Mouse (Mus musculus) WW6 (cell line): ENCODE data around the gene Edil3.

Source experiments
- DNase-seq: peaks from one replicate; pipeline ENCODE4 v3.0.0-alpha.2; 2013; ENCODE audit warnings: low read depth, low spot score

The Edil3 gene

DNA sequence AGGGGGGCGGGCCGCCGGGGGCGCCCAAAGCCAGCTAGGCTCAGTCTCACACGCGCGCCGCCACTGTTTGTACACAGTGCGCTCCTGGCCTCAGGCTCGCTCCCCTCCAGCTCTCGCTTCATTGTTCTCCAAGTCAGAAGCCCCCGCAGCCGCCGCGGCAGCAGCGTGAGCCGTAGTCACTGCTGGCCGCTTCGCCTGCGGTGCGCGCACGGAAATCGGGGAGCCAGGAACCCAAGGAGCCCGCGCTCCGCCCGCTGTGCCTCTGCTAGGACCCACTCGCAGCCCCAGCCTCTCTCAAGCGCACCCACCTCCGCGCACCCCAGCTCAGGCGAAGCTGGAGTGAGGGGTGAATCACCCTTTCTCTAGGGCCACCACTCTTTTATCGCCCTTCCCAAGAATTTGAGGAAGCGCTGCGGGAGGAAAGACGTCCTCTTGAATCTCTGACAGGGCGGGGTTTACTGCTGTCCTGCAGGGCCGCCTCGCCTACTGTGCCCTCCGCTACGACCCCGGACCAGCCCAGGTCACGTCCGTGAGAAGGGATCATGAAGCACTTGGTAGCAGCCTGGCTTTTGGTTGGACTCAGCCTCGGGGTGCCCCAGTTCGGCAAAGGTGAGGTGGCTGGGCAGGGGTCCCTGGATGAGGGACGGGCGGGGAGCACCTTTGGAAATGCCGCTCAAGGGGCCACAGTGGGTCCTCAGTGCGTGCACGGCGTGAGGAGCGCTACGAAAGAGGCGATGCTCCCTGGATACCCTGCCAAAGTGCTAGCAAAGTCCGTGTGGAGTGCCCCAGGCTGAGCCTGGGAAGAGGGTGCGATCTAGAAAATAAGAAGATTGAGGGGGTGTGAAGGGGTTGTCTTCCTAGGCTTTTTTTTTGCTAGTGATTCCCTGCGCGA is at the start of gene Edil3:
Gene Edil3 (plus strand): TSS at position 33 of the 892 bp plus-strand sequence.
- DNase-seq = no peak

DNA sequence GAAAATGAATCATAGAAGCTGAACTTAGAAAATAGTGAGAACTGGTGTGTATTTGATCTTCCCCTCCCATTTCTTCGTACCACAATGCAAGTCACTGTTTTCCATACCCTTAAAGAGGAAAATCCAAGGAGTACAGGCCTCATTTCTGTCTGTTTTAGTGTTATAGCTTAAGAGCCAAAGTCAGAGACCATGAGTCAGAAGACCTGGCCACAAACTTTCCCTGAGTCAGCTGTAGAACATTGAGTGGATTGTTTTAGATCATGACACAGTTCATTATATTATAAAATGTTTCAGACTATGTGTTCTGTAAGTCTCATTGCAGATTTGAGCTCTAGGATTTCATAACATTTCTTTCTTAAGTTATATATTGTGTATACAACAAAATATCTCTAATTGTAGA is 22.1 kb upstream of the Edil3 start:
- DNase-seq = no peak

DNA sequence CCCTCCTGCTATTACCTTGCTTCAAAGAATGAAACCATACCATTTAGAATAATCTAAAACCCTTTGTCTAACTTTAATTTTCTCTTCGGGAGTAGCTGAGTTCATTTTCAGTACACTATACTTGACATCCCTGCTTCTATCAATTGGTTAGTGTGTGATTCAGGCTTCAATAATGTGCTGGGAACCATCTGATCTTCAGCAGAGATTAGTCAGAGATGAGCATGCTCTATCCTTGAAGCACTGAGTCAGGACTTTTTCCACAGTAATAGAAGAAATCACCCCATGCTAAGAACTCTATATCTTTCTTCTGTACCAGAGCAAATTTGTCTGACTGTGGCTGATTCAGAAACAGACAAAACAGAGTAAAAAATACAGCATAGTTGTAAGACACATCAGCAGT is 20.3 kb upstream of the Edil3 start:
- DNase-seq = no peak

GRCm38 (mm10) chr13:88805838-88806237 is 15.4 kb upstream of the Edil3 start:
- no peak for DNase-seq

- no peak for DNase-seq
These were observed 15.0 kb upstream of the Edil3 start for GRCm38 (mm10) chr13:88806269-88806668.

DNA sequence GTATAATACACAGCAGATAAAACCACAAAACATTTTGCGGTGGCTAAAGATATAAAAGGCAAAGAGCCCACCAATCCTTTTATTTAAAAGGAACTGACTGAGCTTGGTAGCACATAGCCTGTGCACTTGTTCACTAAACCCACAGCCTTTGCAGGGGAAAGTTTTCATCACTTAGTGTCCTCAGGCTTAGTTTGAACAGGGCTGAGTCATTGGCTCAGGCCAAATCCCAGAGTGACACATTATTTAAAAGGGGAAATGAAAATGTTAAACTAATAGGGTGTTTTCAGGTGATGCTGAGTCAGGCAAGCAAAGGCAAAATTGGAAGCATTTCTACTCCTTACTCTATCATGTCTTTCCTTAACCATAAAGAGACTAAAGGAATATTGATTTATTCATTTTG is 11.2 kb upstream of the Edil3 start:
- DNase-seq = no peak

- DNase-seq = no peak
These were observed 475 bp upstream of the Edil3 start for GRCm38 (mm10) chr13:88820686-88821308.

GRCm38 (mm10) chr13:88822332-88822895 is 1.1 kb downstream of the Edil3 start:
- no peak for DNase-seq

GRCm38 (mm10) chr13:88822976-88823521 is 1.8 kb downstream of the Edil3 start:
- no peak for DNase-seq

DNA sequence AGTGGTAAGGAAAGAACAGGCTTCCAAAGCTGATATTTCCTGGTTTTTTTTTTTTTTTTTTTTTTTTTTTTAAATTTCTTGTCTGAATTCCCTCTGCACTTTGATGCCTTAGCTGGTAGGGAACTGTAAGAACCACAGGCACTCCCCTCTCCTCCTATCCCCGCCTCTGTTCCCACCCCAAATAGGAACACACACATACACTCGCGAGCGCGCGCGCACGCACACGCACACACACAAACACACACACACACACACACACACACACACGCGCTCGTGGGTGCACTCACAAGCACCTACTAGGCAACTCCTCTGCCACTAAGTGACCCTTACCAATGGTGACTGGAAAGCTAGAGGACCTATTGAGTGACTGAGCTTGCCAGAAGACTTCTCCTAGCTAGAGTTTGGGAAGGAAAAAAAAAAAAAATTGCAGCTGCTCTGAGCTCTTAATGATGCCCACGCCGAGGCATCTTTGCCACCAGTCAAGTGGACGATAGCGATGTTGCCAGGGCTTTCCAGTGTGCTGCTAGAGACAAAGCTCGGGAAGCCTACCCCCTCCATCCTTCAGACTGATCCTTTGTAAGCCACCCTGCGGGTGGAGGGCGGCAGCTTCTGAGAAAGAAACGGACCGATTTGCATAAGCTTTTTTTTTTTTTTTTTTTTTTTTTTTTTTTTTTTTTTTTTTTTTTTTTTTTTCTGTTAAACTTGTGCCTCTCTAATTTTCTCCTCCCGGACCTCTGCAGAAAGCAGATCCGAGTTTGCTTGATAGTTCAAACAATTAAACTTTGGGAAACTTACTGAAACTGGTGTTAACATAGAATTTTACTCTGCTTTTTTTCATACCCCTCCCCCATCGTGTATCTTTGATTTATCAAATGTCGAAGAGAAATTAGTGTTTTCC is 2.5 kb downstream of the Edil3 start:
- no peak for DNase-seq

- no peak for DNase-seq
These were observed 3.2 kb downstream of the Edil3 start for GRCm38 (mm10) chr13:88824441-88824840.

DNA sequence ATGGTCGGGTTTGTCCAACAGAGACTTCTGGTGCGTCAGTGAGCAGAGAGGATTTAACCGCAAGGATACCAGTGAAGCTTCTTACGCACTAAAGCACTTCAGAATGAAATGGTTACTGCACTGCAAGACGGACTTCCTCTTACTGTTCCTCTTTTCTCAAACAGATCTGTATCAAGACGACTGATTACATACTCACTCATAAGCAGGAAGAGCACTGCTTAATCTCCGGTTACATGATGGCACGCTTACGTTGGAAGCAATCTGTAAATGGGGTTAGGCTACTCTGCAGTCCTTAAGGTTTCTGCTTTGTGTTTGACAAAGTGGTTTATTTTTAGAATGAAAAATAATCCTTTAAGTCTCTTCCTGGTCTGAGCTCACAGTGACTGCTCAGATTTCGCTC is 7.1 kb downstream of the Edil3 start:
- DNase-seq = no peak

- no peak for DNase-seq
These were observed 12.5 kb downstream of the Edil3 start for GRCm38 (mm10) chr13:88833732-88834131.

DNA sequence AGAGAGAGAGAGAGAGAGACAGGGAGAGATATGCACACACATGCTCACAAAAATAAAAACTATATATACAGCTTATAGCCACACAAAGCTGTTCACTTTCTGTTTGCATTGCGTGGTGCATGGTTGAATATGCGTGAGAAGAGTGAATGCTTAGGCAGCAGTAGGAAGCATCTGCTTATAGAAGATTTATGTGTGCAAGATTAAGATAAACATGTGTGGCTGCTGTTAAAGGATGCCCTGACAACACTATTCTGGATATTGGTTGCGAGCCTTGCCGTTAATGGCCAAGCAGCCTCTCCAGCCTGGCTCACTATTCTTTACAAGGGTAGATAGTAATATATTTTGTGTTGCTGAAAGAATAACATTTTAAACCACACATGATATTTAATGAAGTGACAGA is 28.5 kb downstream of the Edil3 start:
- DNase-seq = no peak

GRCm38 (mm10) chr13:88879960-88880359 is 58.7 kb downstream of the Edil3 start:
- DNase-seq = no peak

GRCm38 (mm10) chr13:88890728-88891127 is 69.5 kb downstream of the Edil3 start:
- no peak for DNase-seq

DNA sequence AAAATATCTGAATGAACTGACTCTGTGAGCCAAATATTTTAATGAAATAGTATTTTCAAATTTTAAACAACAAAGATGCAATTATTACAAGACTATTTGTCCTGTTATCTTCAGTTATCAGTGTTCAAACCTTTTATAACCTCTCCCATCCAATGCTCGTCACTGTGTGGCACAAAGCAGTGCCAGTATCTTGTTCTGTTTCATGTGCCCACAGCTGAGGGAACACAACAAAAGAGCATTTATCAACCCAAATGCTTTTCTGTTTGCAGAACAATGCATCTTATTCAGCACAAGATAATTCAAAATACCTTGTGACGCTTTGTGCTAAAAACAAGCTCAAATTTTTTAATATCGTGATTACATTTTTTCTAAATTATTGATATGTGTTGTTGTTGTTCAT is 78.8 kb downstream of the Edil3 start:
- DNase-seq = no peak

- DNase-seq = no peak
These were observed 86.1 kb downstream of the Edil3 start for GRCm38 (mm10) chr13:88907405-88907804.

GRCm38 (mm10) chr13:88908187-88908586 is 86.9 kb downstream of the Edil3 start:
- no peak for DNase-seq

GRCm38 (mm10) chr13:88916503-88916902 is 95.2 kb downstream of the Edil3 start:
- DNase-seq = no peak

DNA sequence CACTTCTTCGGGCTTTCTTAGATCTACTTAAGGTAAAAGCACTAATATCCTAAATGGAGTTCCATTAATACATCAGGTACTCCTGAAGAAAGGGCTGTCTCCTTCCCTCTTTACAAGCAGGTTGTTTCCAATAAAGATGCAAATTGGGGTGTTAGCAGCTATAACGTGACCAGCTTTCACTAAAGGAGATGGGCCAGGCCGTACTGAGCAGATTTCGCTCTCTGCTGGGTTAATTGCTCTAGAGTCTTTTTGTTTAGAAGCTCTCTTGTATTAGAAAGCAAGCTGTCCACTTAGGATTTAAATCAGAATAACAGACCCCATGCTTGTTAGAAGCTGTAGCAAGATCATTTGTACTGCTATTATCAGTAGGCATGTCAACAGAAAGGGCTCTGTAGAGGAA is 108.4 kb downstream of the Edil3 start:
- DNase-seq = no peak
